ENCODE assay signal across 8 mouse cellular contexts in the genomic region with DNA sequence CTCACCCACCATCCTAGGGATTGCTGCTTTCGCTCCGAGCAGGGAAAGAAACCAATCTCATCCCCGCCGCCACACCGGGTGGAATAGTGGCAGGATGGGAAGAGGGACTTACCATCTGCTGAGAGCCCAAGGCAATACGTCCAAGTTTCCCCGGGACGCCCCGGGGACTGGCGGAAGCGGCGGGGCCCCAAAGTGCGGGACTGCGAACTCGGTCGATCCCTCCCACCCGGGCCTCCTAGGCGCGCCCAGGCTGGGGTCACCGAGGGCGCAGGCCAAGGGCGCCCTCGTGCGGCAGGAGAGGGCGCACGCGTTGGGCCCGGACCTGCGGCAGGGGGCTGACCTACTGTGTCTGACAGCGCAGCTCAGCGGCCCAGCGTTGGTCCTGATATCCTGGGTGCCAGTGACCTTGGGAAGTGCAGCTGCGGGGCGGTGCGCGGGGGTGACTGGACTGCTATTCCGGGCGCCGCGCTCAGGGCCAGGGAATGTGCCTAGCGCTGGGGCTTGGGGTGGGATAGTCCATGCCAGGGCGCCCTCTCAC. TPM values are rescaled to one million over a fixed set of nuclear protein-coding genes. Genes with fewer than 3 reads are reported as not detected.
DNase-seq lines count a peak whose midpoint lies in the region; ATAC-seq and TF ChIP-seq lines count a peak whose summit lies in the region.

A gene (minus strand): TSS at position 169 of the 538 bp plus-strand sequence.

- 1% methylated on average over 42 of the region's 42 CpGs for WGBS in intestine, embryonic 16.5 days

- no peak for TF ChIP-seq POLR2A in cortical plate, adult 2 months (IDR thresholded peaks at IDR 0.05; ENCODE audit: extremely low read depth, insufficient read depth, low read length)

- no peaks in the 10 kb centered on the region for H3K36me3 ChIP-seq in intestine, embryonic 16.5 days (ENCODE audit: control insufficient read depth, insufficient read depth, low read length)

- H3K4me3 ChIP-seq in cortical plate, adult 2 months (ENCODE audit: insufficient read depth, low read length) = peak within 1 kb of the TSS; percentile 21; the same call in 1 of the 2 replicates
- H3K4me3 ChIP-seq in intestine, embryonic 16.5 days (ENCODE audit: low read length) = peak within 1 kb of the TSS; percentile 57

- peaks cover 2% of the 10 kb centered on the region; the same call in 1 of the 2 replicates for H3K4me1 ChIP-seq in cortical plate, adult 2 months (ENCODE audit: control insufficient read depth, insufficient read depth, low read length)
- peaks cover 41% of the 10 kb centered on the region for H3K4me1 ChIP-seq in intestine, embryonic 16.5 days (ENCODE audit: control insufficient read depth, insufficient read depth, low read length)

- no peak for TF ChIP-seq CTCF in cortical plate, adult 2 months (IDR thresholded peaks at IDR 0.05; ENCODE audit: extremely low read depth, insufficient read depth, low read length)

- H3K27ac ChIP-seq in cortical plate, adult 2 months (ENCODE audit: insufficient read depth, low read length) = no peak within 1 kb of the TSS
- H3K27ac ChIP-seq in intestine, embryonic 16.5 days (ENCODE audit: low read length) = peak within 1 kb of the TSS; percentile 33; the same call in 1 of the 2 replicates

- ATAC-seq in intestine, embryonic 16.5 days = peak; percentile 48

- DNase-seq in ovary, postnatal 36 days (ENCODE audit: low spot score) = peak; percentile 68
- no peak for DNase-seq in ovary, adult 18-20 months (ENCODE audit: low spot score)
- no peak for DNase-seq in gonadal fat pad, adult 2 months (ENCODE audit: low read depth)
- peak; percentile 65 for DNase-seq in lung, postnatal 14 days
- DNase-seq in spleen, adult 18-20 months = peak; percentile 42 to 69
- no peak for DNase-seq in frontal cortex, postnatal 36 days (ENCODE audit: low spot score in 2 of 2)

- peak within 1 kb of the TSS; percentile 73 for H3K9ac ChIP-seq in intestine, embryonic 16.5 days (ENCODE audit: low read depth, low read length)

- peaks cover 15% of the 10 kb centered on the region for H3K27me3 ChIP-seq in intestine, embryonic 16.5 days (replicated peaks; ENCODE audit: control insufficient read depth, insufficient read depth, low read length)

- H3K4me2 ChIP-seq in intestine, embryonic 16.5 days (ENCODE audit: low read depth, low read length) = peak within 1 kb of the TSS; percentile 68

- H3K9me3 ChIP-seq in intestine, embryonic 16.5 days (ENCODE audit: control insufficient read depth, low read length) = no peaks in the 10 kb centered on the region

RNA-seq across cellular contexts. Expression of the gene that starts here (rescaled TPM):
- 7.9 and 9.4 TPM in 2 replicates for polyA plus RNA-seq in cortical plate, adult 2 months (2012; rRNA removed)
- polyA plus RNA-seq in gonadal fat pad, adult 2 months (2012; rRNA removed) = 11.2 and 18.2 TPM in 2 replicates
- 28.2 and 37.2 TPM in 2 replicates for polyA plus RNA-seq in intestine, embryonic 16.5 days (2015; fragmentation: Nextera tagmentation; extraction: Ambion mirVana)

Comparison
In these comparisons a context has a peak if more than half of its experiments do, and no peak if none do; other contexts are left out.
1. DNase-seq: peak in ovary, postnatal 36 days (single experiment), lung, postnatal 14 days (single experiment) and spleen, adult 18-20 months (2 of 2); none in ovary, adult 18-20 months (single experiment), gonadal fat pad, adult 2 months (single experiment) and frontal cortex, postnatal 36 days (0 of 2).